Mouse (Mus musculus) mature B cell (primary cell): ENCODE measurements around the gene Ttc17.
"Not testable (repeated sequence)": the region's sequence is repeated elsewhere in the genome, so short reads cannot be mapped to it uniquely, and the experiment has no call there.

ENCODE experiments used
- in situ Hi-C: fragments of 300-500 bp; cut with MboI; formaldehyde crosslinking; loops from 2 replicates; pipeline ENCODE4 v1.14.3; 2019

Gene Ttc17

DNA sequence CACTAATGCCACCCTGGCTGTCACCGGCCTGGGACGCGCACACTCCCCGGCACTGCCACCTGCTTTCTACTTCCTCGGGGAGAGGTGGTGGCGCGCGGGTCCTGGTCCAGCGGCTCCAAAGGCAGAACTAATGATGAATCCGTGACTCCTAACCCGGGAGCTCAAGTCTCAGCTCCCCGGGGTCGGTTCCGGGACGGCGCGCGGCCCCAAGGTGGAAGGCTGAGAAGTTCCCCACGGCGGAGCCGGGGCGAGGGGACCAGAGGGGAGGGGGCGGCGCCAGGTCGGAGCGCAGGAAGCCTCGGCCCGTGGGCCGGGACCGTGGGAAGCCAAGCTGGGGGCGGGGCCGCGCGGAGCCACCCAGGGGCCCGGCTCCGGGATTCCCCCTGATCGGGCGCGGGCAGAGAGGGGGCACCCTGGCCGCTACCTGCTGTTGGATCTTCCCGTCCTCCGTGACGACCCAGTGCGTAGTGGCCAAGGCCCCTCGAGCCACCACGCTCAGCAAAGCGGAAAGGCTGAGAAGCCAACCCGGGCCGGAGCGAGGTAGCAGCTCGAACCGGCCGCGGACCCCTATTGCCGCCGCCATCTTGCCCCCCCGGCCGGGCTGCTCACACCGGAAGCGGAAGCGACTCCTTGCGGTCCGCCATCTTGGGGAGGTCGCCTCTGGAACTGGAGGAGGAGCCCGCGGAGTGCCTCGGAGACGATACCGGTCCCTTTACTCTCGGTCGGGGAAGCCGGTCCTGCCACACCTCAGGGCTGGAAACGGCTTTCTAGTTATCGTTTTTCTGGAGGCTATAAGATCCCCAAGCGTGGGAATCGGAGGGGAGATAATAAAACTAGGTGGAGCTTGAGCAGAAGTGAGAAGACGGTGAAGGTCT is at the start of gene Ttc17:
Ttc17 (minus strand) TSS at position 607 of the 875 bp plus-strand sequence.
- in situ Hi-C loops = no loop called here

- in situ Hi-C loops = loop anchor here (25.0 kb wide), 1 partner anchor 612 kb away; the partner anchor contains the start of gene Accs
Measured at GRCm38 (mm10) chr2:94449643-94450042, 43.2 kb upstream of the Ttc17 start.

DNA sequence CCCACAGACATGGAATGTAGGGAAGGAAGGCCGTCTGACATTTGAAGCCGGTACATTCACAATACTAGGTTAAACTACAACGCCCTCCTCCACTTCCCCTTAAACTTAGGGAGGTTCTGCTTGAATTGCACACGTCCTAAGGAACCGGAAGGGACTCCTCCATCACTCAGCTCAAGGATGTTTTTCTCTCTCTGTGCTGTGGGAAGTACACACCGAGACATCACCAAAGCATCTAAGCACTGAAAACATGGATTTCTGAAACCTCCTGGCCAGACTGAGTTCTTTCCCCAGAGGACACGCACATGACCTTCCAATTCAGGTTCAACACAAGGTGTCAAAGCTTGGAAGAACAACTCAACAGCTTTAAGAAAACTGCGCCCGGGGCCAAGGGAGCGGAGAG is 30.5 kb upstream of the Ttc17 start:
- in situ Hi-C loops = loop anchor here (25.0 kb wide), 1 partner anchor 600 kb away; the partner anchor contains the start of gene Accs

- in situ Hi-C loops = loop anchor here (25.0 kb wide), 1 partner anchor 598 kb away; the partner anchor contains the start of gene Accs
Measured at GRCm38 (mm10) chr2:94435481-94435880, 29.0 kb upstream of the Ttc17 start.

- in situ Hi-C loops = loop anchor here (25.0 kb wide), 1 partner anchor 598 kb away; the partner anchor contains the start of gene Accs
Measured at GRCm38 (mm10) chr2:94434833-94435232, 28.3 kb upstream of the Ttc17 start.

DNA sequence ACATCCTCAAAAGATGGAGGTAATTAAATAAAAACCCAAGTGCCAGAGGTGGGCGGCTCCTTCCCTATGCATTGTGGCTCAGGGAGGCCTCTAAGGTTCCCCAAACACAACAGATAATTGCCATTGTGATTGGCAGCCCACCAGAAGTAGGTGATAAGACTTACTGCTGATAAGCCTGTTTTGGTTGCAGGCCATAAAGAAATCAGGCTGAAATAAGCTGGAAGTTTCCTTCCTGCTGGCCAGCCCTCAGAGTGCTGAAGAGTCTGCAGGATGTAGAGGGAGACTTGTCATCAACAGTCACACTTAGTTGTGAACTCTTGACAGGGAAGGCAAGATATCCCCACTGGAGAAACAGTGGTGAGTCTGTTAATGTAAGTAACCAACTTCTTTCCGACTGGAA is 25.7 kb upstream of the Ttc17 start:
- in situ Hi-C loops = loop anchor here (25.0 kb wide), 1 partner anchor 595 kb away; the partner anchor contains the start of gene Accs

- in situ Hi-C loops = loop anchor here (25.0 kb wide), 1 partner anchor 591 kb away; the partner anchor contains the start of gene Accs
Measured at GRCm38 (mm10) chr2:94428456-94428855, 22.0 kb upstream of the Ttc17 start.

DNA sequence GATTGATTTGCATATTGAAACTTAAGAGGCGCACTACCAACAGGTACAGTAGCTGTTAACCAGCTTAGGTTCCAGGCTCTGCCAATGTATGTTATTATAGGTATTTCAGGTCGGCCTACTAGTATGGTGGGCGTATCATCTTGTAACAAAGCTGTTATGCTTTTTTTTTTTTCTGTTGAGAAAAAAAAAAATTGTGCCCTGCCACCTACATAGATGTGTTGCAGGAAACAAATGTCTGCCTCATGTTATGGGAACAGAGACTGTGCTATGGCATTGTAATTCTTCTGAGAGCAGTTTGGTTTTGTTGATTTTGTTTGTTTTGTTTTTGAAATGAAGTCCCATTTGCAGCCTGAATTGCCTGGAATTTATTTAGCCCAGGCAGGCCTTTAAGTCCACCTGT is 952 bp upstream of the Ttc17 start:
- in situ Hi-C loops = no loop called here

DNA sequence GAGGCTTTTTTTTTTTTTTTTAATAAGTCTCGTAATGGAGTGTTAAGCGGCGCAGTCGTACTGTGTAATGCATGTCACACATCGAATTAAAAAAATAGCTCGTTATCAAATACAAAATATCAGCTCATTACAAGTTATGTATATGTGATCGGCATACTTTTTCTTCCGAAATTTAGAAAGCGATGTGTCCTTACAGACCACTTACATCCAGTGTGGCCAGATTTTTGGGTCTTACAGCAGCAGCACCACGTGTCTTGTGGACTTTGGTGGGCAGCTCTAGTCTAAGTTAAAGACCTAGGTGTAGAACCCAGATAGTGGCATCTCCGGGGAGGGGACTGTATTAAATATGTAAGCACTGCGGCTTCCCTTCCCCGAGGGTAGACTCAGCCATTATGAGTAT is 532 bp upstream of the Ttc17 start:
- in situ Hi-C loops = no loop called here

DNA sequence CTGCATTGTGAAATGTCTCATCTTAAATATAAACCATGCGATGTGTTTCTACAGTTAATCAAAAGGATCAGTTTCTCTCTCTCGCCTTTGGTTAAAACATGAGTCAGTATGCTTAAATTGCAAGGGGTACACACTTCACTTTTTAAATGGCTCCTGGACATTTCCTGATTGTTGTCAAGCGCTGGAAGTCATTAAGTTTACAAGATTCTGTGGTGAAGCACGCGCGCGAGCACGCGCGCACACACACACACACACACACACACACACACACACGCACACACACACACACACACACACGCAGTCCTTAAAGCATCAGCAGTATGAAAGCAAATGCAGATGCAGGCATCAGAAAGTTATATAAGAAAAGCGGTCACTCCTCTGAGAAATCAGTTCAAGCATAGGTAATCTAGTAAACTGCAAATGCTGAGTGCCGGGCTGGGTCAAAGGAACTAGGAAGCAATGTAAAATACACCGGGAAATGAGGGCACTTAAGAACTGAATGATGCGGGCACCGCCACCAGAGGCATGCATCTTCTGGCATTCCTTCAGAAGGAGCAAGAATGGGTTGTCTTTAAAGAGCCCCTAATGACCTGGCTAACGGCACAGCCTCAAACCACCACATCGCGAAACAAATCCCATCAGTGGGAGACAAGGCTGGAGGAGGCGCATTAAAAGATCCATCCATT is 949 bp downstream of the Ttc17 start:
- in situ Hi-C loops = no loop called here

DNA sequence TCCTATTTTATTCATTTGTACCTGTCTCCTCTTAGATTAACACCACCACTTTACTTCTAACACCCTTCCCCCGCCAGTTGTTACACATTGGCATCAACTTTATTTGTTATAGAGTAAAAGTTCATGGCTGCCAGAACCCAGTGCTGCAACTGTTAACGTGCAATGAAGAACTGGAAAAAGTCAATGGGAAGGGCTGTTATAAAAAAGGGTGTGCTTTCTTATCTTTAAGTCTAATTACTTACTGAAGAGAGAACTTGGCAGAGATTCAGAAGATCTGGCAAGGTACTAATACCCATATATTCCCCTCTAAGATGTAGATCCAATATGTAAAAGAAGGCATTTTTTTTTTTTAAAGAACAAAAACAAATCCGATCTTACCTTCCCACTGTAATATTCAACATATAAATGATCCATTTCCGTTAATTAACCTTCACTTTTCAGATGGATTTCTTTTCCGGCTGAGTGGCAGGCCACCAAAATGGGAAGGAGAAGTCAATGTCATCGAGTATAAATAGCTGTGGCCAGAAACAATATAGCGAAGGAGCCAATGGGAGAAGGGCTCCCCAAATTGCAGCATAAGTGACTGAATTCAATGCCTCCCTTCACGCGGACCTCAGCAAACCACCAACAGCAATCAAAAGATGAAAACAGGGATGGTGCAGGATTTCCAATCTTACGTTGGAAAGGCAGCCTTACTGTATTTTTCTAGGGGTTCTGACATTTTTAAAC is 1.8 kb downstream of the Ttc17 start:
- in situ Hi-C loops = no loop called here

DNA sequence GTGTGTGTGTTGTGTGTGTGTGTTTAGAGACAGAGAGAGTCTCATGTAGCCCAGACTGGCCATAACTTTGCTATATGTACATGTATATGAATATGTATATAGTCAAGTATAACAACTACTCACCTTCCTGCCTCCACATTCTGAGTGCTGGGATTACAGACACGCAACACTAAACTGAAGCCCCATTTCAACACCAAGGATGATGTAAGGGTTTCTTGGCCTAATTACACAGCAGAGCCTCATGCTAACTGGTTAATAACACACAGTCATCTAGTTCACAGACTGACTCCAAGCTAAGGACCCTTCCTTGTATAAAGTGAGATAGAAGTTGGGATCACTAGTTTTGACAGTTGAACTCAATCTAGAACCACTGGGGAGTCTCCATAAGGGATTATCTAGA is 3.9 kb downstream of the Ttc17 start:
- in situ Hi-C loops = no loop called here

GRCm38 (mm10) chr2:94402096-94402495 is 4.4 kb downstream of the Ttc17 start:
- in situ Hi-C loops = no loop called here

GRCm38 (mm10) chr2:94401006-94401405 is 5.5 kb downstream of the Ttc17 start:
- in situ Hi-C loops = no loop called here

DNA sequence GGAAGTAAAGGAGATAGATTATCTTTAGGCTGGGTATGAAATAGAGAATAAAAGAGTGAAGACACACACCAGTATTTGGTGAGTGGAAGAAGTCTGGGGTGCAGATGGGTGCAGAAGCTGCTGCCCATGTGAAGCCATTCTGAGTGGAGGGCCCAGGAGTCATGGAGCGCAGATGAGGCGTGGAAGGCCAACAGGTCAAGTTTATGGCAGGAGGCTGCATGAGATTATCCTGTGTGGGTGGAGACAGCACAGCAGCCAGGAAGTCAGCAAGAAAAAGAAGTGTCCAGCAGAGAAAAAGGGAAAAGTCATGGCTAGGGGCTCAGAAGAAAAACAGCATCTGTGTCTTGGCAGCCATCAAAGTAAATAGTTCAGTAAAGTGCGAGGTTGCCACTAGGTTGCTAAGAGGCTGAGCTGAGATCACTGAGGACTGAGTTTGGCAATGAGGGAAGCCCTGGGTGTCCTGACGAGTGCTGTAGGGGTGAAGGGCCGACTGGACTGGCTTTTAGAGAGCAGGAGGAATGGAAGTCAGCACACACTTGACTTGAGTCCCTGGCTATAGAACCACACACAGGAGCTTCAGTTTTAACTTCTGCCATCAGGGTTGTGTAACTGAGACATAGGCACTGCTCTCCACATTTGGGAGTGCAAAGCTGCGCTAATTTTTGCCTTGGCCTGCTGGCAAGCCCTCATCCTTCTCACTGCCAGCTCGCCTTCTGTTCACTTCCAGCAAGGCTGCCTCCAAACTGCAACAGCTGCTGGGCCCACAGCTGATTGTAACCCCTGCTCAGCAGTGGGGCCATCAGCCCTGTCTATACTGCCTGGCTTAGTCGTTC is 8.1 kb downstream of the Ttc17 start:
- in situ Hi-C loops = no loop called here

DNA sequence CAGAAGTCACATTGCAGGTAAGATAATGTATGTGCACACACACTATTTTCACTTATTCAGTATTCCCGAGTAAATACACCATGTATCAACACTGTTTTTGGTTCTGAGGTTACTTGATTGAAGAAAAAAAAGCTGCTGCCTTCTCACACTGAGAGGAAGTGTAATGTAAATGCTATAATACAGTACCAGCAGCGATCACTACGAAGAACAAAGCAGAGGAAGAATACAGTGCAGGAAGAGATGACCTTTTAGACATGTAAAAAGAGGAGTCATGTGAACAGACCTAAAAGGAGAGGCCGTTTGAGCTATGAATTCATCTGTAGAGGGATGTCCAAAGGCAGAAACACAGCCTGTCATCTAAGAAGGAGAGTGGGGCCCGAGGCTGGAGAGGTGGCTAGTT is 9.0 kb downstream of the Ttc17 start:
- in situ Hi-C loops = no loop called here

- in situ Hi-C loops = no loop called here
Measured at GRCm38 (mm10) chr2:94396325-94396724, 10.2 kb downstream of the Ttc17 start.

DNA sequence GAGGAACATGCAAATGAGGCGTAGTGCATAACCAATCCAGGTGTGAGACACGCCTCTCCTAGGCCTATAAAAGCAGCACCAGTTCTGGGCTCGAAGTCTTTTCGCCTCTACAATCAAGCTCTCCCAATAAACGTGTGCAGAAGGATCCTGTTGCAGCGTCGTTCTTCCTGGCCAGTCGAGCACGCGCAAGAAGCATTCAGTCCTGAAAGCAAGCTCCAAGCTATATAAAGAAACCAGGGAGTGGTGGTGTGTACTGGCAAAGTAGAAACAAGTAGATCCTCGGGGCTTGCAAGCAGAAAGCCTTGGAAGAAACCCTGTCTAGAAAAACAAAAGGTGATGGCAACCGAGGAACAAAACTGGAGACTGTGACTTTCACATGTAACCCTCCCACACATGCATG is 15.4 kb downstream of the Ttc17 start:
- in situ Hi-C loops = not testable (repeated sequence)

- in situ Hi-C loops = no loop called here
Measured at GRCm38 (mm10) chr2:94389000-94389399, 17.5 kb downstream of the Ttc17 start.

GRCm38 (mm10) chr2:94387846-94388245 is 18.6 kb downstream of the Ttc17 start:
- in situ Hi-C loops = no loop called here

- in situ Hi-C loops = not testable (repeated sequence)
Measured at GRCm38 (mm10) chr2:94384483-94384882, 22.0 kb downstream of the Ttc17 start.
